Mouse (Mus musculus) G1E (cell line): ENCODE measurements at regions not wholly inside any gene's neighbourhood (a gene's known extent, or its start where the extent isn't known, plus 50 kb on each side); places are given as distances from the start of the nearest gene placed in this dataset.
A peak's percentile ranks its signal among the peaks of the same experiment; 100 is the strongest.

Source experiments
- ATAC-seq: 2 replicates; pipeline ENCODE4 v1.8.0; 2016; ENCODE audit warnings: mild to moderate bottlenecking; ENCODE audit not compliant: insufficient number of reproducible peaks, poor library complexity, low FRiP score, severe bottlenecking; ENCODE audit errors: extremely low read depth
- DNase-seq: peaks from one replicate; pipeline ENCODE4 v3.0.0; 2012; ENCODE audit warnings: low spot score
- H3K27me3 ChIP-seq: 2 replicates; pipeline ENCODE4 v1.6.1; 2012; ENCODE audit warnings: mild to moderate bottlenecking, low read length, inconsistent platforms; ENCODE audit not compliant: insufficient read depth
- H3K36me3 ChIP-seq: replicated peaks from 2 replicates; pipeline ENCODE3; 2012; ENCODE audit warnings: mild to moderate bottlenecking, inconsistent platforms
- H3K4me1 ChIP-seq: 2 replicates; pipeline ENCODE4 v1.6.1; 2012; ENCODE audit warnings: low read depth, low read length, inconsistent platforms, mixed read lengths; ENCODE audit not compliant: insufficient read depth
- H3K4me3 ChIP-seq: 2 replicates; pipeline ENCODE4 v1.5.1; 2012; ENCODE audit warnings: low read depth, mild to moderate bottlenecking, inconsistent platforms, low read length, moderate library complexity, mixed read lengths
- H3K9me3 ChIP-seq: replicated peaks from 2 replicates; pipeline ENCODE4 v1.6.1; 2012; ENCODE audit warnings: inconsistent platforms
- CTCF ChIP-seq: IDR thresholded peaks from 2 replicates; pipeline ENCODE4 v1.5.1; 2012; ENCODE audit warnings: low read depth, low read length, inconsistent platforms, mixed read lengths
- GATA1 ChIP-seq: IDR thresholded peaks from 2 replicates; pipeline ENCODE4 v1.6.1; 2012; ENCODE audit warnings: borderline replicate concordance, low read length, inconsistent platforms, mixed read lengths
- GATA2 ChIP-seq: IDR thresholded peaks from 2 replicates; pipeline ENCODE4 v1.6.1; 2012; ENCODE audit warnings: low read depth, low read length, inconsistent platforms, borderline replicate concordance
- POLR2AphosphoS5 ChIP-seq: IDR thresholded peaks from 2 replicates; pipeline ENCODE4 v1.6.1; 2012; ENCODE audit warnings: low read depth, low read length, inconsistent platforms; ENCODE audit not compliant: insufficient replicate concordance
- TAL1 ChIP-seq: conservative IDR thresholded peaks from 2 replicates; pipeline ENCODE4 v1.6.1; 2012; ENCODE audit warnings: low read depth, low read length, inconsistent platforms, mixed read lengths

DNA sequence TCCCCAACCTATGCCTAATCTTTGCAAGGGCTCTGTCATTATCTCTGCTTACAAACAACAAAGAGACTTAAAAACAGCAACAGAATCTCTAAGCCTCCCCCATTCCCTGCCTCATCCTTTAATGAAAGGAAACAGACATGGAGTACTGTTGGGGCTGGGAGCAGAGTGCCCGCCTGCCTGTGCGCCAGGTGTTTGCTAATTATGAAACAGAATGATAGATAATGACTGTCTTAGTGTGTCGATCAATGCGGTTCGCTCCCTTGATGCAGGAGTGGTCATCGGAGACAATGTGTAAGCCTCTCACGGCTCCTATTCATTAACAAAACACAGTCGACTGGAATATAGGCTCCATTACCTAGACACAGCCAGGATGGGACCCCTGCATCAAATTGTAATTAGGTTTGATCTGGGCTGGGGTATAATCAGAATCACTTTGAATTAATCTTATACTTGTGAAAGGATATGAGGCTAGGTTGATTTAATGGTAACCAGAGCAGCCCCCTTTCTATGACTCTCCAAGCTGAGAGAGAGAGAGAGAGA, 77.3 kb upstream of the Hnrnpk start:
- Histone ChIP-seq H3K27me3 (peaks cover 2% of the 10 kb centered on the region; the same call in 1 of the 2 replicates), H3K4me3 (peak overlapping the region; percentile 57; the same call in 1 of the 2 replicates), H3K9me3 (no peaks in the 10 kb centered on the region), H3K36me3 (no peaks in the 10 kb centered on the region), H3K4me1 (peaks cover 90% of the 10 kb centered on the region)
- ATAC-seq (0 out of 2 replicates have a peak, but pooled peaks have one; percentile 3), DNase-seq (no peak)
- TF ChIP-seq GATA2 (no peak), POLR2AphosphoS5 (no peak), CTCF (no peak), TAL1 (no peak), GATA1 (no peak)

DNA sequence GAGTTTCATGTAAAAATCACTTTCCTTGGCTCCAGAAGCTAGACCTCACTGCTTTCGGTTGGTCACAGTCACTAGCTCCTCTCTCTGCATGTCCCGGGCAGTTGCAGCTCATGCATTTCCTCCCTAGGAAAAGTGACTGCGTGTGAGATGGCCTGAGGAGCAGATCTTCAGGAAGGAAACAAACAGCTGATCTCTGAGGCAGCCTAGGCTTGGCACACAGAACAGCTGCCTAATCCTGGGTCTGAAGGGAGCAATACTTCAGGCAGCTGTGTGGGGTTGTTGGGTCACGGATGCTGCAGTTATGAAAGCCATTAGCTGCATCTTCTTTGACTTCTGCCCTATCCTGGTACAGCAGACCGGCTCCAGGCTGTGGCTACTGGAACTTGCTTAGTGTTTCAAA, 75.3 kb upstream of the Hnrnpk start:
- Histone ChIP-seq H3K27me3 (no peaks in the 10 kb centered on the region), H3K9me3 (no peaks in the 10 kb centered on the region), H3K36me3 (no peaks in the 10 kb centered on the region), H3K4me3 (peak overlapping the region; percentile 3; the same call in 1 of the 2 replicates), H3K4me1 (peaks cover 89% of the 10 kb centered on the region)
- ATAC-seq (no peak), DNase-seq (no peak)
- TF ChIP-seq GATA1 (no peak), TAL1 (no peak), POLR2AphosphoS5 (no peak), GATA2 (no peak), CTCF (no peak)

DNA sequence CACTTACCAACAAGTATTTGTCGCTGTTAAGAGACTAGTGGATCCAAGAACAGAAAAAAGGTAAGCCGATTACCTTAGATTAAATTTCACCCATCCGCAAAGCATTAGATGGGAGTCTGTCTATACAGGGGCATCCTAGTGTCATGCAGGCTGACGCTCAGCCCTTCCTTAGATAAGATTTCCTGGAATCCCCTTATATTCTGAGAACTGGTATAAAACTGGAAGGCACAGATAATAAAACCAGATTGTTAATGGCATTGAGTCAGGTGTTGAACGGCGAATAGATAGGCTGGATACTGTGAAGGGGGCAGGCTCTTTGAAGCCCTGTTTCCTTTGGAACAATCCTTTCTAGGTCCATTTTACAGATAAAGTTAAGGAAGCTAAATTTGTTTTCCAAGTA, 74.1 kb upstream of the Hnrnpk start:
- H3K4me1 ChIP-seq: peaks cover 77% of the 10 kb centered on the region
- TF ChIP-seq GATA2 (no peak), CTCF (no peak), GATA1 (no peak), POLR2AphosphoS5 (no peak), TAL1 (peak; percentile 54)
- no peak for ATAC-seq
- no peaks in the 10 kb centered on the region for H3K9me3 ChIP-seq
- DNase-seq: no peak
- no peaks in the 10 kb centered on the region for H3K36me3 ChIP-seq
- no peaks in the 10 kb centered on the region for H3K27me3 ChIP-seq
- H3K4me3 ChIP-seq: peak overlapping the region; percentile 52; the same call in 1 of the 2 replicates

DNA sequence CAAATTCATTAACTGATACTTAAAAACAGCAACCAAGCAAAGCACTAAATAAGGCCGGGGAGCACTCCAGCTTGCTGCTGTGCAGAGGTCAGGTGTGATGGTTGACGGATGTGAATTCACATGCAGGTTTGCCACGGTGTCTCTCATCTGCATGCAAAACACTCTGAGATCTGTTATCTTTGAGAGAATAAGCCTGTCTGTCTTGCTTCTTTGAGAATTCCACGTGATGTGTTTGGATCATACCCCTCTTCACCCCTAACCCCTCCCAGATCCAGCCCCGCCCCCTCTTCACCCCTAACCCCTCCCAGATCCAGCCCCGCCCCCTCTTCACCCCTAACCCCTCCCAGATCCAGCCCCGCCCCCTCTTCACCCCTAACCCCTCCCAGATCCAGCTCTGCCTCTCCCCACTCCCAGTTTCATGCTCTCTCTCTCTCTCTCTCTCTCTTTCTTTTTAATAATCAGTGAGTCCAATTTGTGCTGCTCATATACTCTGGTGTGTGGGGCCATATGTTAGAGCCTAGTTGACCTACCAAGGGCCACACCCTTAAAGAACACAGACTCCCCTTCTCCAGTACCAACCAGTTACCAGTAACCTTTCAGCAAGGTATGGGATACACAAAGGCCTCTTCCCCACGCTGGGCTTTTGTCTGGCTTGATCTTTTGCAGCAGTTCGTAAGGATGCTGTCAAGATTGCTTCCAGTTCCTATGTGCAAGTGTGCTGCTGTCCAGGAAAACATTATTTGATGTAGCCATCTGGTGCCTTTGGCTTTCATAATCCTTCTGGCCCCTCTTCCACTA, 73.1 kb upstream of the Hnrnpk start:
- no peaks in the 10 kb centered on the region for H3K36me3 ChIP-seq
- DNase-seq (no peak), ATAC-seq (0 out of 2 replicates have a peak, but pooled peaks have one; percentile 10)
- no peaks in the 10 kb centered on the region for H3K9me3 ChIP-seq
- H3K4me3 ChIP-seq: peak overlapping the region; percentile 56; the same call in 1 of the 2 replicates
- TF ChIP-seq CTCF (no peak), TAL1 (no peak), GATA2 (no peak), GATA1 (no peak), POLR2AphosphoS5 (no peak)
- peaks cover 70% of the 10 kb centered on the region for H3K4me1 ChIP-seq
- no peaks in the 10 kb centered on the region for H3K27me3 ChIP-seq

DNA sequence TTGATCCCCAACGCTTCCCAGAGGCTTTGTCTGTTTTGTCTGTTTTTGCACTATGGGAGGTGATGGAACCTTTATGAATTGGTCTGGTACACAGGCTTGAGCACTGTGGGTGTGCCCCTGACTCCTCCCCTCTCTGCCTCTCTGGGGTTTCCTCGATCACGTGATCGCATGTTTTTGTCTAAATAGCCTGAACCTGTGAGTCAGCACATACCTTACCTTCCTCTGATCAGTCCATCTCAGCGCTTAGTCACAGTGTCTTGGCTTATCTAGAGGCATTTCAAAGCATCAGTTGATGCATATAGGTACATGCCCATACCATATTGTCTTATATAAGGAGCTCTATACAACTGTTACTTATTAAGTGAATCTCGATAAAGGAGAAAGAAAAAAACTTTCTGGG, 72.4 kb upstream of the Hnrnpk start:
- ATAC-seq (peak; percentile 80), DNase-seq (peak; percentile 67)
- Histone ChIP-seq H3K4me3 (no peak overlapping the region), H3K4me1 (peaks cover 64% of the 10 kb centered on the region), H3K9me3 (no peaks in the 10 kb centered on the region), H3K36me3 (no peaks in the 10 kb centered on the region), H3K27me3 (no peaks in the 10 kb centered on the region)
- TF ChIP-seq CTCF: no peak
- TF ChIP-seq GATA2: no peak
- TF ChIP-seq GATA1: no peak
- no peak for TF ChIP-seq TAL1
- TF ChIP-seq POLR2AphosphoS5: no peak

DNA sequence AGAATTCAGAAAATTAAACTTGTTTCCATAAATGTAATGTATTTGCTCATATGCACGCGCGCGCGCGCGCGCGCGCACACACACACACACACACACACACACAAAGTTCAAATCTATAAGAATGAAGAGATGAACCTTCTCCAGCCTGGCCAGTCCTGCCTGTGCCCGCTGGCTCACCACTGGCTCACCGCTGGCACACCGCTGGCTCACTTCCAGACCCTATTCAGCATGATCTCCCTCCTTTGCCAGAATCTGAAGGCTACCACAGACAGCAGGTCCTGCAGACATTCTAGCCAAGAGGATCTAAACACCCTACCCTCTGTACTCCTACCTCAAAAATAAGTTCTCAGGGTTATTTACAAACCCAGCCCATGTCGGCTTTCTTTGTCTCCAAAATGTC, 69.3 kb upstream of the Hnrnpk start:
- TF ChIP-seq CTCF (no peak), GATA1 (no peak), POLR2AphosphoS5 (no peak), GATA2 (no peak), TAL1 (no peak)
- Histone ChIP-seq H3K4me3 (no peak overlapping the region), H3K9me3 (peaks cover 2% of the 10 kb centered on the region; the same call in 1 of the 2 replicates), H3K4me1 (peaks cover 47% of the 10 kb centered on the region), H3K27me3 (no peaks in the 10 kb centered on the region), H3K36me3 (no peaks in the 10 kb centered on the region)
- no peak for DNase-seq
- ATAC-seq: no peak
